Mouse (Mus musculus): ENCODE measurements around the gene D630003M21Rik.

The D630003M21Rik gene

GRCm38 (mm10) chr2:158194945-158195640, 33.9 kb downstream of the D630003M21Rik start:
- peak; percentile 75 for DNase-seq (ENCODE audit: low read depth, low spot score)

- DNase-seq (ENCODE audit: low read depth, low spot score): no peak
Observed at GRCm38 (mm10) chr2:158193611-158194336, 35.2 kb downstream of the D630003M21Rik start.

GRCm38 (mm10) chr2:158191098-158191497, 37.9 kb downstream of the D630003M21Rik start:
- DNase-seq (ENCODE audit: low read depth, low spot score): no peak

GRCm38 (mm10) chr2:158189451-158189850, 39.6 kb downstream of the D630003M21Rik start:
- no peak for DNase-seq (ENCODE audit: low read depth, low spot score)

GRCm38 (mm10) chr2:158186206-158186871, 42.7 kb downstream of the D630003M21Rik start:
- DNase-seq (ENCODE audit: low read depth, low spot score): no peak

GRCm38 (mm10) chr2:158183266-158183665, 45.8 kb downstream of the D630003M21Rik start:
- DNase-seq (ENCODE audit: low read depth, low spot score): no peak

GRCm38 (mm10) chr2:158181932-158182331, 47.1 kb downstream of the D630003M21Rik start:
- DNase-seq (ENCODE audit: low read depth, low spot score): no peak

- peak; percentile 75 for DNase-seq (ENCODE audit: low read depth, low spot score)
Observed at GRCm38 (mm10) chr2:158180797-158181196, 48.2 kb downstream of the D630003M21Rik start.

GRCm38 (mm10) chr2:158179370-158180111, 49.5 kb downstream of the D630003M21Rik start:
- no peak for DNase-seq (ENCODE audit: low read depth, low spot score)

GRCm38 (mm10) chr2:158178696-158179369, 50.2 kb downstream of the D630003M21Rik start:
- DNase-seq (ENCODE audit: low read depth, low spot score): peak; percentile 79

GRCm38 (mm10) chr2:158178139-158178538, 50.9 kb downstream of the D630003M21Rik start:
- DNase-seq (ENCODE audit: low read depth, low spot score): no peak

- DNase-seq (ENCODE audit: low read depth, low spot score): no peak
Observed at GRCm38 (mm10) chr2:158177574-158177973, 51.4 kb downstream of the D630003M21Rik start.

- DNase-seq (ENCODE audit: low read depth, low spot score): no peak
Observed at GRCm38 (mm10) chr2:158176763-158177162, 52.3 kb downstream of the D630003M21Rik start.

- no peak for DNase-seq (ENCODE audit: low read depth, low spot score)
Observed at GRCm38 (mm10) chr2:158175433-158175832, 53.6 kb downstream of the D630003M21Rik start.

- DNase-seq (ENCODE audit: low read depth, low spot score): peak; percentile 58
Observed at GRCm38 (mm10) chr2:158174958-158175357, 54.1 kb downstream of the D630003M21Rik start.

GRCm38 (mm10) chr2:158174438-158174837, 54.6 kb downstream of the D630003M21Rik start:
- no peak for DNase-seq (ENCODE audit: low read depth, low spot score)

- DNase-seq (ENCODE audit: low read depth, low spot score): no peak
Observed at GRCm38 (mm10) chr2:158170394-158170793, 58.6 kb downstream of the D630003M21Rik start.

- DNase-seq (ENCODE audit: low read depth, low spot score): no peak
Observed at GRCm38 (mm10) chr2:158169771-158170170, 59.3 kb downstream of the D630003M21Rik start.

- DNase-seq (ENCODE audit: low read depth, low spot score): no peak
Observed at GRCm38 (mm10) chr2:158169351-158169750, 59.7 kb downstream of the D630003M21Rik start.

GRCm38 (mm10) chr2:158168741-158169211, 60.2 kb downstream of the D630003M21Rik start:
- no peak for DNase-seq (ENCODE audit: low read depth, low spot score)
